Mouse (Mus musculus) embryonic facial prominence, embryonic 13.5 days (tissue): Measurements from ENCODE around the gene Ppp5c. TPM values are rescaled to one million over a fixed set of nuclear protein-coding genes. Genes with fewer than 3 reads are reported as not detected.
"Not testable (repeated sequence)": the region's sequence is repeated elsewhere in the genome, so short reads cannot be mapped to it uniquely, and the experiment has no call there.

Experiments
- ATAC-seq: fragments of 200-750 bp; cut with Nextera tagmentation; 2 replicates; pipeline ENCODE4 v1.8.0; 2017; ENCODE audit warnings: low read depth; ENCODE audit not compliant: insufficient number of reproducible peaks, insufficient read depth, low FRiP score, low TSS enrichment
- H3K27ac ChIP-seq: fragments of 300-500 bp; sonication (generic); 2 replicates; pipeline ENCODE4 v1.5.1; 2015; ENCODE audit warnings: moderate library complexity, mild to moderate bottlenecking, inconsistent platforms
- H3K27me3 ChIP-seq: fragments of 300-500 bp; sonication (generic); 2 replicates; pipeline ENCODE4 v1.6.1; 2015; ENCODE audit warnings: mild to moderate bottlenecking, inconsistent platforms
- H3K36me3 ChIP-seq: fragments of 300-500 bp; sonication (generic); 2 replicates; pipeline ENCODE4 v1.6.1; 2015; ENCODE audit warnings: mild to moderate bottlenecking, inconsistent platforms
- H3K4me1 ChIP-seq: fragments of 300-500 bp; sonication (generic); 2 replicates; pipeline ENCODE4 v1.6.1; 2015; ENCODE audit warnings: inconsistent platforms
- H3K4me2 ChIP-seq: fragments of 300-500 bp; sonication (generic); 2 replicates; pipeline ENCODE4 v1.6.1; 2015; ENCODE audit warnings: moderate library complexity, mild to moderate bottlenecking, inconsistent platforms
- H3K4me3 ChIP-seq: fragments of 300-500 bp; sonication (generic); 2 replicates; pipeline ENCODE4 v1.5.1; 2015; ENCODE audit warnings: mild to moderate bottlenecking, inconsistent platforms
- H3K9ac ChIP-seq: fragments of 300-500 bp; sonication (generic); 2 replicates; pipeline ENCODE4 v1.6.1; 2015; ENCODE audit warnings: mild to moderate bottlenecking, inconsistent platforms
- H3K9me3 ChIP-seq: fragments of 300-500 bp; sonication (generic); 2 replicates; pipeline ENCODE4 v1.6.1; 2016; ENCODE audit warnings: inconsistent platforms
- WGBS: fragments of 180-500 bp; shearing (Covaris S2); methylation state at CpG from one replicate; pipeline ENCODE4 v1.1.7; 2015; ENCODE audit warnings: mixed read lengths; 5-methylcytosine and 5-hydroxymethylcytosine counted together
- polyA plus RNA-seq: library from polyadenylated mRNA; unstranded; fragments of >200 nt; fragmentation: Nextera tagmentation; extraction: Ambion mirVana; gene quantifications from 2 replicates; pipeline ENCODE4 v1.2.1, GENCODE M21; 2015

Gene Ppp5c
- 109 and 112 TPM in 2 replicates for polyA plus RNA-seq

- peaks cover 33% of the 10 kb centered on the region for H3K4me1 ChIP-seq
- H3K9ac ChIP-seq: peak within 1 kb of the TSS; percentile 89
- H3K4me3 ChIP-seq: peak within 1 kb of the TSS; percentile 90
- peak; percentile 71 for ATAC-seq
- WGBS: under 1% methylated on average over 57 of the region's 58 CpGs
- H3K27ac ChIP-seq: peak within 1 kb of the TSS; percentile 83
- no peaks in the 10 kb centered on the region for H3K27me3 ChIP-seq
- peaks cover 43% of the 10 kb centered on the region for H3K36me3 ChIP-seq
- peak within 1 kb of the TSS; percentile 81 for H3K4me2 ChIP-seq
- no peaks in the 10 kb centered on the region for H3K9me3 ChIP-seq
Observed at GRCm38 (mm10) chr7:17027588-17028343, at the start of gene Ppp5c. Gene Ppp5c, minus strand, starts transcription at chr7:17027924.

GRCm38 (mm10) chr7:17076542-17076941 is 48.8 kb upstream of the Ppp5c start:
- no peak for ATAC-seq
- Histone ChIP-seq H3K4me1 (no peaks in the 10 kb centered on the region), H3K27me3 (no peaks in the 10 kb centered on the region), H3K36me3 (no peaks in the 10 kb centered on the region), H3K4me3 (no peak overlapping the region), H3K9me3 (no peaks in the 10 kb centered on the region), H3K4me2 (no peak overlapping the region), H3K27ac (no peak overlapping the region), H3K9ac (no peak overlapping the region)
- 92% methylated on average over 1 of the region's 1 CpGs for WGBS

- Histone ChIP-seq H3K27ac (no peak within 1 kb of the TSS), H3K4me3 (no peak within 1 kb of the TSS), H3K9me3 (no peaks in the 10 kb centered on the region), H3K27me3 (no peaks in the 10 kb centered on the region), H3K4me1 (no peaks in the 10 kb centered on the region), H3K4me2 (no peak within 1 kb of the TSS), H3K36me3 (no peaks in the 10 kb centered on the region), H3K9ac (no peak within 1 kb of the TSS)
- 64% methylated on average over 23 of the region's 23 CpGs for WGBS
- no peak for ATAC-seq
Observed at GRCm38 (mm10) chr7:17073904-17074615, 46.3 kb upstream of the Ppp5c start, which contains the start of gene Psg16. Gene Psg16, plus strand, starts transcription at chr7:17074040.

GRCm38 (mm10) chr7:17073513-17073903 is 45.8 kb upstream of the Ppp5c start:
- no peak overlapping the region for H3K4me2 ChIP-seq
- H3K36me3 ChIP-seq: no peaks in the 10 kb centered on the region
- no peaks in the 10 kb centered on the region for H3K4me1 ChIP-seq
- no peaks in the 10 kb centered on the region for H3K27me3 ChIP-seq
- 54% methylated on average over 5 of the region's 5 CpGs for WGBS
- no peak overlapping the region for H3K4me3 ChIP-seq
- H3K9ac ChIP-seq: no peak overlapping the region
- no peaks in the 10 kb centered on the region for H3K9me3 ChIP-seq
- ATAC-seq: no peak
- no peak overlapping the region for H3K27ac ChIP-seq

GRCm38 (mm10) chr7:17067651-17068050 is 39.9 kb upstream of the Ppp5c start:
- H3K27ac ChIP-seq, H3K9me3 ChIP-seq, H3K27me3 ChIP-seq, H3K9ac ChIP-seq, ATAC-seq, H3K4me2 ChIP-seq, H3K4me1 ChIP-seq, H3K4me3 ChIP-seq, H3K36me3 ChIP-seq: not testable (repeated sequence)
- WGBS: 61% methylated on average over 5 of the region's 5 CpGs

- Histone ChIP-seq H3K27ac (no peak overlapping the region), H3K9ac (no peak overlapping the region), H3K36me3 (no peaks in the 10 kb centered on the region), H3K9me3 (no peaks in the 10 kb centered on the region), H3K4me1 (peaks cover 8% of the 10 kb centered on the region), H3K4me2 (no peak overlapping the region), H3K4me3 (no peak overlapping the region), H3K27me3 (no peaks in the 10 kb centered on the region)
- no peak for ATAC-seq
Observed at GRCm38 (mm10) chr7:17067000-17067399, 39.3 kb upstream of the Ppp5c start.

- WGBS: 7% methylated on average over 2 of the region's 2 CpGs
- Histone ChIP-seq H3K9ac (no peak overlapping the region), H3K27me3 (no peaks in the 10 kb centered on the region), H3K27ac (no peak overlapping the region), H3K36me3 (no peaks in the 10 kb centered on the region), H3K4me1 (peaks cover 13% of the 10 kb centered on the region), H3K4me3 (no peak overlapping the region), H3K9me3 (no peaks in the 10 kb centered on the region), H3K4me2 (no peak overlapping the region)
- ATAC-seq: no peak
Observed at GRCm38 (mm10) chr7:17066412-17066811, 38.7 kb upstream of the Ppp5c start.

GRCm38 (mm10) chr7:17065620-17066019 is 37.9 kb upstream of the Ppp5c start:
- WGBS: 88% methylated on average over 9 of the region's 9 CpGs
- H3K4me2 ChIP-seq: no peak overlapping the region
- no peak overlapping the region for H3K9ac ChIP-seq
- H3K4me3 ChIP-seq: no peak overlapping the region
- no peak for ATAC-seq
- H3K36me3 ChIP-seq: no peaks in the 10 kb centered on the region
- no peaks in the 10 kb centered on the region for H3K9me3 ChIP-seq
- H3K27me3 ChIP-seq: no peaks in the 10 kb centered on the region
- H3K4me1 ChIP-seq: peaks cover 21% of the 10 kb centered on the region
- H3K27ac ChIP-seq: no peak overlapping the region

GRCm38 (mm10) chr7:17062845-17063244 is 35.1 kb upstream of the Ppp5c start:
- Histone ChIP-seq H3K4me1 (peaks cover 48% of the 10 kb centered on the region), H3K4me3 (peak overlapping the region; percentile 61), H3K36me3 (no peaks in the 10 kb centered on the region), H3K27ac (peak overlapping the region; percentile 28; the same call in 1 of the 2 replicates), H3K9me3 (no peaks in the 10 kb centered on the region), H3K27me3 (no peaks in the 10 kb centered on the region), H3K9ac (peak overlapping the region; percentile 77), H3K4me2 (peak overlapping the region; percentile 81)
- 14% methylated on average over 11 of the region's 11 CpGs for WGBS
- ATAC-seq: no peak

GRCm38 (mm10) chr7:17062389-17062788 is 34.7 kb upstream of the Ppp5c start, which contains the start of gene Hif3a:
Gene Hif3a, minus strand, starts transcription at chr7:17062427.
- peak within 1 kb of the TSS; percentile 97 for H3K27ac ChIP-seq
- peaks cover 52% of the 10 kb centered on the region for H3K4me1 ChIP-seq
- WGBS: 2% methylated on average over 15 of the region's 15 CpGs

GRCm38 (mm10) chr7:17060782-17061605 is 33.3 kb upstream of the Ppp5c start:
- peak overlapping the region; percentile 61 for H3K4me3 ChIP-seq
- H3K9me3 ChIP-seq: no peaks in the 10 kb centered on the region
- H3K27me3 ChIP-seq: no peaks in the 10 kb centered on the region
- peak overlapping the region; percentile 77 for H3K9ac ChIP-seq
- H3K4me2 ChIP-seq: peak overlapping the region; percentile 81
- H3K4me1 ChIP-seq: peaks cover 64% of the 10 kb centered on the region
- WGBS: 79% methylated on average over 22 of the region's 22 CpGs
- ATAC-seq: no peak
- peak overlapping the region; percentile 97 for H3K27ac ChIP-seq
- no peaks in the 10 kb centered on the region for H3K36me3 ChIP-seq

More at GRCm38 (mm10) chr7:17062389-17062788, 34.7 kb upstream of the Ppp5c start, which contains the start of gene Hif3a:
- peak within 1 kb of the TSS; percentile 77 for H3K9ac ChIP-seq
- H3K4me2 ChIP-seq: peak within 1 kb of the TSS; percentile 81
- peak within 1 kb of the TSS; percentile 61 for H3K4me3 ChIP-seq
- no peaks in the 10 kb centered on the region for H3K36me3 ChIP-seq
- peak; percentile 85 for ATAC-seq
- no peaks in the 10 kb centered on the region for H3K27me3 ChIP-seq
- H3K9me3 ChIP-seq: no peaks in the 10 kb centered on the region
